Mouse (Mus musculus): ENCODE measurements at regions not wholly inside any gene's neighbourhood (a gene's known extent, or its start where the extent isn't known, plus 50 kb on each side); places are given as distances from the start of the nearest gene placed in this dataset.

DNA sequence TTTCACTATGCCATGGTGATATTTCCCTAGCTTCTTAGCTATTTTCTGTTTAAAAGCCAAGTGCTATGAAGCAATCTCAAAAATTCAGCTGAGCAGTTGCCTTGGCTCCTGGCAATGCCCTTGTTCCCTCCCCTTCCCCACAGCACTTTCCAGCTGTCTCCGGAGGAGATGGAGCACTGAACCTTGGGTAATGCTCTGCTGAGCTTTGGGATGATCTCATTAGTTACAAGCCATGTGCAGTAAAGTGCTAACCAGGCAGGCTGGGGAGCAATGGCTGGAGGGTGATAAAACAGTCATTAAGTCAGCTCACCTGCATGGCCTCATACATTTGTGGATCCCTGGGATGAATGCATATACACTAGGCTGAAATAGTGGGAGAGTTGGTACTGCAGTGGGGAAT is 659.4 kb downstream of the Rab28 start:
- no peaks in the 10 kb centered on the region for H3K4me1 ChIP-seq
- peaks cover 6% of the 10 kb centered on the region; the same call in 1 of the 2 replicates for H3K27me3 ChIP-seq (ENCODE audit: low read depth, poor library complexity, severe bottlenecking)
- H3K36me3 ChIP-seq = no peaks in the 10 kb centered on the region
- no peak overlapping the region for H3K4me3 ChIP-seq
- H3K9me3 ChIP-seq (replicated peaks) = no peaks in the 10 kb centered on the region
- H3K27ac ChIP-seq = no peak overlapping the region
- DNase-seq (ENCODE audit: low spot score) = no peak
- WGBS = 29% methylated on average over 1 of the region's 1 CpGs

DNA sequence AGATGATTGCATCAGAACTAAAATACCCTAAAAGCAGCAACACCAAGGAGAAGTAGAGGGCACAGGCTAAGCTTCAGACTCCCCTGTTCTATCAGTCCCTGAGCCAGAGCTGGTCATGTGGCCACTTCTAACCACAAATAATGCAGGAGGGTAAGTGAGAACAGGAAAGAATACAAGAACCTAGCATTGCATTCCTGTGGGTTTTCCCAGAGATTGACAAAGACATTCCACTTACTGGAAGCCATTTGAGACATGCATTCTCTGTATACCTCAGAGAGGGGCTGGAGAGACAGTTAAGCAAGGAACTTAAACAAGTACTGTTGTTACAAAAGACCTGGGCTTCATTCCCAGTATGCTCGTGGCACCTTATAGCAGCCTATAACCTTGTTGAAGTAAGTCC is 662.7 kb downstream of the Rab28 start:
- Histone ChIP-seq H3K9me3 (replicated peaks) (no peaks in the 10 kb centered on the region), H3K4me1 (no peaks in the 10 kb centered on the region), H3K4me3 (no peak overlapping the region), H3K36me3 (no peaks in the 10 kb centered on the region), H3K27me3 (ENCODE audit: low read depth, poor library complexity, severe bottlenecking) (peaks cover 3% of the 10 kb centered on the region; the same call in 1 of the 2 replicates), H3K27ac (no peak overlapping the region)
- WGBS = 72% methylated on average over 1 of the region's 1 CpGs
- no peak for DNase-seq (ENCODE audit: low spot score)

GRCm38 (mm10) chr5:41044465-41044864 is 663.5 kb downstream of the Rab28 start:
- no peak overlapping the region for H3K27ac ChIP-seq

GRCm38 (mm10) chr5:41038790-41039189 is 669.2 kb downstream of the Rab28 start:
- no peaks in the 10 kb centered on the region for H3K9me3 ChIP-seq (replicated peaks)
- no peak overlapping the region for H3K27ac ChIP-seq
- H3K36me3 ChIP-seq = no peaks in the 10 kb centered on the region
- H3K4me1 ChIP-seq = no peaks in the 10 kb centered on the region
- H3K4me3 ChIP-seq = no peak overlapping the region
- H3K27me3 ChIP-seq (ENCODE audit: low read depth, poor library complexity, severe bottlenecking) = no peaks in the 10 kb centered on the region
- 92% methylated on average over 4 of the region's 4 CpGs for WGBS
- DNase-seq (ENCODE audit: low spot score) = no peak

More at GRCm38 (mm10) chr5:41044465-41044864, 663.5 kb downstream of the Rab28 start:
- no peaks in the 10 kb centered on the region for H3K36me3 ChIP-seq
- H3K27me3 ChIP-seq (ENCODE audit: low read depth, poor library complexity, severe bottlenecking) = no peaks in the 10 kb centered on the region
- H3K9me3 ChIP-seq (replicated peaks) = no peaks in the 10 kb centered on the region
- no peak overlapping the region for H3K4me3 ChIP-seq
- DNase-seq (ENCODE audit: low spot score) = peak; percentile 80
- H3K4me1 ChIP-seq = no peaks in the 10 kb centered on the region

DNA sequence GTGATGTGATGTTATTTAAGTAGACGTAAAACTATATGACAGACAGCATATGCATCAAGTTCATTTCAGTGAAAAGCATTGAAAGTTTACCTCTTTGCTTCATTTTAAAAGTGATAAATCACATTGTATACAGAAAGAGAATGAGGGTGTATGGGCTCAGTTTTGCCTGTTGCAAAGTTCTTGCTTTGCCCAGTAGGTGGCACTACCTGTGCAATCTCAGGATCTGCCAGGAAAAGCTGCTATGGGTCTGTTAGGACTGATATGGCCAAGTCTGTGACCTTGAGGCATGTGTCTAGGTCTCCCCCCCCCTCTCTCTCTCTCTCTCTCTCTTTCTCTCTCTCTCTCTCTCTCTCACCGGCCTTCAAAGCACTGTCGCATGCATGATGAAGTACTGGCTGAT is 701.3 kb downstream of the Rab28 start:
- Histone ChIP-seq H3K4me1 (no peaks in the 10 kb centered on the region), H3K36me3 (no peaks in the 10 kb centered on the region), H3K27me3 (ENCODE audit: low read depth, poor library complexity, severe bottlenecking) (no peaks in the 10 kb centered on the region), H3K9me3 (replicated peaks) (no peaks in the 10 kb centered on the region), H3K27ac (no peak overlapping the region), H3K4me3 (no peak overlapping the region)
- 64% methylated on average over 3 of the region's 3 CpGs for WGBS
- peak; percentile 33 for DNase-seq (ENCODE audit: low spot score)

DNA sequence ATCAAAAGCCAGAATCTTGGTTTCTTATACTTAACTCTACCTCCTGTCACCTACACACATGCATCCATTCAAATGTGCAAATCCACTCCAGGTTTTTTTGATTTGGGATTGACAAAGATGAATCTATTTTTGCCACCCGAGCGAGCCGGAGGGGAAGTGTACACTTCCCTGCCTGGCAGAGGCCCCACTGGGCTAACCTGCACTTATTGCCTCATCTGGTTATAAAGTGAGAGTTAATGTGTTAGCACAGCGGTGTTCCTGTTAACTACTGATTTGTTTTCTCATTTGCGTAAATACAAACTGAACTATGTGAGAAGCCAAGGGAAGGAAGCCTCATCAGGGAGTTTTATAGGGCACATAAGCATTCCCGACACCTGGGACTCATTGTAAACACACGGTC is 721.4 kb downstream of the Rab28 start:
- no peaks in the 10 kb centered on the region for H3K27me3 ChIP-seq (ENCODE audit: low read depth, poor library complexity, severe bottlenecking)
- H3K4me3 ChIP-seq = no peak overlapping the region
- peak; percentile 34 for DNase-seq (ENCODE audit: low spot score)
- H3K9me3 ChIP-seq (replicated peaks) = no peaks in the 10 kb centered on the region
- 37% methylated on average over 7 of the region's 7 CpGs for WGBS
- no peaks in the 10 kb centered on the region for H3K36me3 ChIP-seq
- peaks cover 7% of the 10 kb centered on the region for H3K4me1 ChIP-seq
- H3K27ac ChIP-seq = no peak overlapping the region

DNA sequence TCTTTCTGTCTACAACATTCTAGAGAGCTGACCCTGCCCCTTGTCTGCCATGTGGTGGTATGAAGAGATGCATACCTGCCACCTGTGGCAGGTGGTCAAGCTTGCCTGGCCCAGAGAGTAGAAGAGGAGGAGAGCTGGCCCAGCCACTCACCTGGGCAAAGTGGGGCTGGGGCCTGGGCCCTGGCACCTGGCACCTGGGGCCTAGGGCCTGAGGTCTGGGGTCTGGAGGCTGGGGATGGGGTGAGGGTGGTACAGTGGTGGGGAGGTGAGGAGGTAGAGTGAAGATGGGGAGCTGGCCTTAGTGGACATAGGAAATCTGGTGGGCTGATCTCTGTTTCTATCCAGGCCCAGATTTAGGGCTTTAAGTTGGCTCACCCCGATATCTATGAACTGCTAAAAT is 733.1 kb downstream of the Rab28 start:
- H3K36me3 ChIP-seq = no peaks in the 10 kb centered on the region
- 96% methylated on average over 1 of the region's 1 CpGs for WGBS
- H3K4me1 ChIP-seq = no peaks in the 10 kb centered on the region
- H3K9me3 ChIP-seq (replicated peaks) = no peaks in the 10 kb centered on the region
- H3K27me3 ChIP-seq (ENCODE audit: low read depth, poor library complexity, severe bottlenecking) = no peaks in the 10 kb centered on the region
- no peak overlapping the region for H3K27ac ChIP-seq
- no peak for DNase-seq (ENCODE audit: low spot score)
- no peak overlapping the region for H3K4me3 ChIP-seq

- peak; percentile 49 for DNase-seq (ENCODE audit: low spot score)
- no peaks in the 10 kb centered on the region for H3K27me3 ChIP-seq (ENCODE audit: low read depth, poor library complexity, severe bottlenecking)
- H3K9me3 ChIP-seq (replicated peaks) = no peaks in the 10 kb centered on the region
- no peak overlapping the region for H3K27ac ChIP-seq
- no peak overlapping the region for H3K4me3 ChIP-seq
- WGBS = 3% methylated on average over 4 of the region's 4 CpGs
- no peaks in the 10 kb centered on the region for H3K36me3 ChIP-seq
- H3K4me1 ChIP-seq = no peaks in the 10 kb centered on the region
Observed at GRCm38 (mm10) chr5:40952901-40953595, 754.9 kb downstream of the Rab28 start.

DNA sequence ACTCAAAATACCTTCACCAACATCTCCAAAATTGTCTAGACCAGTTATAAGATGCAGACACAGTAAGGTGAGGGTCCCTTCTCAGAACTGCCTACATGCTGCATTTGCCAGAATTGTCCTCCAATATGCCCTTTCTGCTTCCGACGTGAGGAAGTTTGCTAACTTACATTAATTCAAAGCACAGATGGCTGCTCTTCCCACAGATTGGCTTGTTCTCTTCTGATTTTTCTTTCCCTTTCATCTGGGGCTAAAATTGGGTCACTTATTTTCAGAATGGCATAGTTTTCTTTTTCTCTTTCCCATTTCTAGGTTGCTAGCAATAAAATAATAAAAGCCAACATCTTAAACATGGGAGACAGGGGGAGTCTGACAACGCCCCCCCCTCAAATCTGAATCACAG is 778.8 kb downstream of the Rab28 start:
- no peak for DNase-seq (ENCODE audit: low spot score)
- 82% methylated on average over 3 of the region's 3 CpGs for WGBS
- H3K9me3 ChIP-seq (replicated peaks) = no peaks in the 10 kb centered on the region
- no peak overlapping the region for H3K27ac ChIP-seq
- H3K4me1 ChIP-seq = no peaks in the 10 kb centered on the region
- H3K4me3 ChIP-seq = no peak overlapping the region
- H3K36me3 ChIP-seq = no peaks in the 10 kb centered on the region
- H3K27me3 ChIP-seq (ENCODE audit: low read depth, poor library complexity, severe bottlenecking) = no peaks in the 10 kb centered on the region

DNA sequence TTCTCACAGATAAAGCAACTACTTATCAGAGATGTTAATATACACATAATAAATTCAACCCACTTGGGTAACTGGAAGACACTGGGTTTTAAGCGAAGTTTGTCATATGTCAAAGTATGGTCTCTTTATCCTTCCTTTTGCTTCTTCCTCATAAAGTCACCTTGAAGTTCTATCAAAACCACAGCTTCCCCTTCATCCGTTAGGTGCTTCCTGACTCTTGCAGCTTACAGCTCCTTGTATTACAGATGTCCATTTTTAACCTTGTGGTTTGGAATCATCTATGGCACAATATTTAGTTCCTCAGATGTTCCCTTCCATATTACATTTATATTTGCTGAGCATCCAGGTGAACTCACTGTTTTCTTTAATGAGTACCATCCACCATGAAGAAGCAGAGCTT is 787.0 kb downstream of the Rab28 start:
- Histone ChIP-seq H3K4me1 (no peaks in the 10 kb centered on the region), H3K27ac (no peak overlapping the region), H3K9me3 (replicated peaks) (no peaks in the 10 kb centered on the region), H3K36me3 (no peaks in the 10 kb centered on the region), H3K27me3 (ENCODE audit: low read depth, poor library complexity, severe bottlenecking) (no peaks in the 10 kb centered on the region), H3K4me3 (no peak overlapping the region)
- no peak for DNase-seq (ENCODE audit: low spot score)
- WGBS = 86% methylated on average over 2 of the region's 2 CpGs

- Histone ChIP-seq H3K9me3 (replicated peaks) (no peaks in the 10 kb centered on the region), H3K4me1 (no peaks in the 10 kb centered on the region), H3K27me3 (ENCODE audit: low read depth, poor library complexity, severe bottlenecking) (no peaks in the 10 kb centered on the region), H3K4me3 (no peak overlapping the region), H3K36me3 (no peaks in the 10 kb centered on the region), H3K27ac (no peak overlapping the region)
- no peak for DNase-seq (ENCODE audit: low spot score)
- WGBS = 84% methylated on average over 3 of the region's 3 CpGs
Observed at GRCm38 (mm10) chr5:40908803-40909202, 799.2 kb downstream of the Rab28 start.

- no peaks in the 10 kb centered on the region for H3K27me3 ChIP-seq (ENCODE audit: low read depth, poor library complexity, severe bottlenecking)
- DNase-seq (ENCODE audit: low spot score) = no peak
- H3K4me3 ChIP-seq = no peak overlapping the region
- WGBS = 83% methylated on average over 1 of the region's 1 CpGs
- no peaks in the 10 kb centered on the region for H3K9me3 ChIP-seq (replicated peaks)
- H3K4me1 ChIP-seq = no peaks in the 10 kb centered on the region
- H3K36me3 ChIP-seq = no peaks in the 10 kb centered on the region
- no peak overlapping the region for H3K27ac ChIP-seq
Observed at GRCm38 (mm10) chr5:40901742-40902141, 806.2 kb downstream of the Rab28 start.

- WGBS = 89% methylated on average over 5 of the region's 5 CpGs
Observed at GRCm38 (mm10) chr5:40882886-40883285, 825.1 kb downstream of the Rab28 start.

DNA sequence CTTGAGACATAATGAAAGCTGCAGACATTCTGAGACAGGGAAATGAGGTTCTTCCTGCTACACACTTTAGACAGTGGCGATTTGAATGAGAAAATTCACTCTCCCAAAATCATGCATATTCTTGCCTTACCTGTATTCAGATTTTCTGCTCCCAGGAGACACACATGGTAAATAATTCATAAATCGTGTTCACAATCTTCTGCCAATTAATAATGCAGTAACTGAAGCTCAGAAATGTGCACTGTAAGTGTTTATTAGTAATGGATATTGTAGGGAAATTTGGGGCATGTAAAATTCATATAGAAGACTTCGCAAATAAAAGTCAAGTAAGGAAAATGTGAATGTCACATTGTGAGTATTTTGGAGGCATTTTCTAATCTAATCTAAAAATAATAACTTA is 830.2 kb downstream of the Rab28 start:
- H3K27ac ChIP-seq = no peak overlapping the region
- no peaks in the 10 kb centered on the region for H3K36me3 ChIP-seq
- no peaks in the 10 kb centered on the region for H3K9me3 ChIP-seq (replicated peaks)
- H3K4me1 ChIP-seq = no peaks in the 10 kb centered on the region
- H3K27me3 ChIP-seq (ENCODE audit: low read depth, poor library complexity, severe bottlenecking) = no peaks in the 10 kb centered on the region
- H3K4me3 ChIP-seq = no peak overlapping the region
- WGBS = 73% methylated on average over 3 of the region's 3 CpGs
- no peak for DNase-seq (ENCODE audit: low spot score)

More at GRCm38 (mm10) chr5:40882886-40883285, 825.1 kb downstream of the Rab28 start:
- Histone ChIP-seq H3K4me1 (no peaks in the 10 kb centered on the region), H3K9me3 (replicated peaks) (no peaks in the 10 kb centered on the region), H3K27me3 (ENCODE audit: low read depth, poor library complexity, severe bottlenecking) (no peaks in the 10 kb centered on the region), H3K4me3 (no peak overlapping the region), H3K27ac (no peak overlapping the region), H3K36me3 (no peaks in the 10 kb centered on the region)
- no peak for DNase-seq (ENCODE audit: low spot score)

Data from limb, embryonic 10.5 days (tissue).